Mouse (Mus musculus): ENCODE measurements around the gene Cacng7. TPM values are rescaled to one million over a fixed set of nuclear protein-coding genes. Genes with fewer than 3 reads are reported as not detected.

Cacng7 gene
- polyA plus RNA-seq, 1 experiment: 1.1 TPM

DNA sequence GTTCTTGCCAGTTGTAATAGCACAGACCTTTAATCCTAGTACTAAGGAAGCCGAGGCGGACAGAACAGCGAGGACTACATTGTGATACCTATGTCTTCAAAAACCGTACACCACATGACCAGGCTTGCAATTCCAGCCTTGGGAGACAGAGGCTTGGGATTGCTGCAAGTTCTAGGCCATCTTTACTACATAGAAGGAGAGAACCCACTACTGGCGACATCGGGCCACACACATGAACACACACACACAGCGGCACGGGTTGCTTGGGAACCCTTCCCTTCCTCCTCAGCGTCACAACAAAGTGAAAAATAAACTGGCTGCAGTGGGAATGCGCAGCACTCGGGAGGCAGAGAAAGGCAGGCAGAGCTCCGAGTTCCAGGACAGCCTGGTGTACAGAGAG lies 35.6 kb downstream of the Cacng7 start:
- Histone ChIP-seq H3ac (ENCODE audit: control insufficient read depth, insufficient read length, low read depth) (no peak overlapping the region), H3K4me3 (ENCODE audit: insufficient read depth, poor library complexity, severe bottlenecking) (no peak overlapping the region), H3K79me2 (ENCODE audit: control insufficient read depth, insufficient read depth) (no peaks in the 10 kb centered on the region), H3K36me3 (ENCODE audit: control insufficient read depth, insufficient read depth) (no peaks in the 10 kb centered on the region), H3K79me3 (ENCODE audit: low read depth) (no peaks in the 10 kb centered on the region), H3K27me3 (ENCODE audit: control insufficient read depth, insufficient read depth, insufficient read length) (peaks cover 5% of the 10 kb centered on the region)
- TF ChIP-seq MYOD1 (IDR thresholded peaks at IDR 0.05; ENCODE audit: control insufficient read depth, insufficient read length, low read depth): no peak
- no peak for TF ChIP-seq USF1 (IDR thresholded peaks at IDR 0.05; ENCODE audit: low read depth)
- no peak for TF ChIP-seq MYOG (IDR thresholded peaks at IDR 0.05; ENCODE audit: control insufficient read depth, extremely low read depth, insufficient read length)
- TF ChIP-seq CEBPB (IDR thresholded peaks at IDR 0.05; ENCODE audit: low read depth): no peak
- no peak for TF ChIP-seq MAX (IDR thresholded peaks at IDR 0.05)
- TF ChIP-seq CTCF (IDR thresholded peaks at IDR 0.05; ENCODE audit: control insufficient read depth, insufficient read depth, insufficient read length): no peak
- TF ChIP-seq FOSL1 (IDR thresholded peaks at IDR 0.05; ENCODE audit: insufficient read depth, low read length, poor library complexity, severe bottlenecking): no peak

GRCm38 (mm10) chr7:3369189-3369588 lies 36.4 kb downstream of the Cacng7 start:
- H3K79me2 ChIP-seq (ENCODE audit: control insufficient read depth, insufficient read depth): no peaks in the 10 kb centered on the region
- no peak overlapping the region for H3ac ChIP-seq (ENCODE audit: control insufficient read depth, insufficient read length, low read depth)
- peaks cover 5% of the 10 kb centered on the region for H3K27me3 ChIP-seq (ENCODE audit: control insufficient read depth, insufficient read depth, insufficient read length)
- no peak for TF ChIP-seq CTCF (IDR thresholded peaks at IDR 0.05; ENCODE audit: control insufficient read depth, insufficient read depth, insufficient read length)
- no peak for TF ChIP-seq FOSL1 (IDR thresholded peaks at IDR 0.05; ENCODE audit: insufficient read depth, low read length, poor library complexity, severe bottlenecking)
- TF ChIP-seq MYOG (IDR thresholded peaks at IDR 0.05; ENCODE audit: control insufficient read depth, extremely low read depth, insufficient read length): no peak
- no peak for TF ChIP-seq MAX (IDR thresholded peaks at IDR 0.05)
- TF ChIP-seq MYOD1 (IDR thresholded peaks at IDR 0.05; ENCODE audit: control insufficient read depth, insufficient read length, low read depth): no peak
- TF ChIP-seq CEBPB (IDR thresholded peaks at IDR 0.05; ENCODE audit: low read depth): no peak
- TF ChIP-seq USF1 (IDR thresholded peaks at IDR 0.05; ENCODE audit: low read depth): no peak
- no peaks in the 10 kb centered on the region for H3K79me3 ChIP-seq (ENCODE audit: low read depth)
- H3K4me3 ChIP-seq (ENCODE audit: insufficient read depth, poor library complexity, severe bottlenecking): no peak overlapping the region
- no peaks in the 10 kb centered on the region for H3K36me3 ChIP-seq (ENCODE audit: control insufficient read depth, insufficient read depth)

DNA sequence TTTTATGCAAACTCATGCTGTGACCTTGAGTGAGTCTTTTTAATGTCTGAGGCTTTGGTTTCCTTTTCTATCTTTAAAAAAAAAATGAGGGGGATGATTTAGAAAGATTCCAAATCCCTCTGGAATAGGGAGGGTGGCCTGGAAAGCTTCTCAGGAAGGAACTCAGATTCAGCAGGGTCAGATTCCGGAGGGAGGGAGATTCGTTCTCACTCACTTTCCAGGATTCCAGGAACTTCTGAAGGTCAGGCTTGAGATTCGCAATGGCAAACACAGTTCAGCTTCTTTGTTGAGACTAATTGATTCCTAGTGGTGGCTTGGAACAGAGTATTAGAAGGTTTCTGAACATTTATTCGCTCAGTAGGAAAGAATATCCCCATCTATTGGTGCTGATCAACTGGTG lies 37.7 kb downstream of the Cacng7 start:
- TF ChIP-seq MYOD1 (IDR thresholded peaks at IDR 0.05; ENCODE audit: control insufficient read depth, insufficient read length, low read depth): no peak
- no peak for TF ChIP-seq CEBPB (IDR thresholded peaks at IDR 0.05; ENCODE audit: low read depth)
- TF ChIP-seq FOSL1 (IDR thresholded peaks at IDR 0.05; ENCODE audit: insufficient read depth, low read length, poor library complexity, severe bottlenecking): no peak
- no peak for TF ChIP-seq MYOG (IDR thresholded peaks at IDR 0.05; ENCODE audit: control insufficient read depth, extremely low read depth, insufficient read length)
- no peak for TF ChIP-seq MAX (IDR thresholded peaks at IDR 0.05)
- no peak for TF ChIP-seq USF1 (IDR thresholded peaks at IDR 0.05; ENCODE audit: low read depth)
- no peak for TF ChIP-seq CTCF (IDR thresholded peaks at IDR 0.05; ENCODE audit: control insufficient read depth, insufficient read depth, insufficient read length)
- H3K79me2 ChIP-seq (ENCODE audit: control insufficient read depth, insufficient read depth): no peaks in the 10 kb centered on the region
- H3K27me3 ChIP-seq (ENCODE audit: control insufficient read depth, insufficient read depth, insufficient read length): peaks cover 5% of the 10 kb centered on the region
- H3K79me3 ChIP-seq (ENCODE audit: low read depth): no peaks in the 10 kb centered on the region
- H3ac ChIP-seq (ENCODE audit: control insufficient read depth, insufficient read length, low read depth): no peak overlapping the region
- H3K4me3 ChIP-seq (ENCODE audit: insufficient read depth, poor library complexity, severe bottlenecking): no peak overlapping the region
- no peaks in the 10 kb centered on the region for H3K36me3 ChIP-seq (ENCODE audit: control insufficient read depth, insufficient read depth)

DNA sequence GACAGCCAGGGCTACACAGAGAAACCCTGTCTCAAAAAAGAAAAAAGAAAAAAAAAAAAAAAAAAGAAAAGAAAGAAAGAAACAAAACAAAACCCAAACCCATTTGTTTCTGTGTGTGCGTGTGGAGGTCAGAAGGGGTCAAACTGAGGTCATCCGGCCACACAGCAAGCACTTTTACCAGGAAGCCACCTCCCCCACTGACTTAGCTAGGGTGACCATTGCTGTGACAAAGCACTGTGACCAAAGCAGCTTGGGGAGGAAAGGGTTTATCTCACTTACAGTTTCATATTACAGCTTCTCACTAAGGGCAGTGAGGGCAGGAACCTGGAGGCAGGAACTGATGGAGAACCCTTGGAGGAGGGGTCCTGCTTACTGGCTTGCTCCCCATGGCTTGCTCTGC lies 39.6 kb downstream of the Cacng7 start:
- TF ChIP-seq FOSL1 (IDR thresholded peaks at IDR 0.05; ENCODE audit: insufficient read depth, low read length, poor library complexity, severe bottlenecking) (no peak), MAX (IDR thresholded peaks at IDR 0.05) (no peak), CTCF (IDR thresholded peaks at IDR 0.05; ENCODE audit: control insufficient read depth, insufficient read depth, insufficient read length) (no peak), MYOD1 (IDR thresholded peaks at IDR 0.05; ENCODE audit: control insufficient read depth, insufficient read length, low read depth) (no peak), MYOG (IDR thresholded peaks at IDR 0.05; ENCODE audit: control insufficient read depth, extremely low read depth, insufficient read length) (no peak), USF1 (IDR thresholded peaks at IDR 0.05; ENCODE audit: low read depth) (no peak), CEBPB (IDR thresholded peaks at IDR 0.05; ENCODE audit: low read depth) (no peak)
- Histone ChIP-seq H3K27me3 (ENCODE audit: control insufficient read depth, insufficient read depth, insufficient read length) (no peaks in the 10 kb centered on the region), H3K4me3 (ENCODE audit: insufficient read depth, poor library complexity, severe bottlenecking) (no peak overlapping the region), H3K36me3 (ENCODE audit: control insufficient read depth, insufficient read depth) (no peaks in the 10 kb centered on the region), H3K79me2 (ENCODE audit: control insufficient read depth, insufficient read depth) (no peaks in the 10 kb centered on the region), H3ac (ENCODE audit: control insufficient read depth, insufficient read length, low read depth) (no peak overlapping the region), H3K79me3 (ENCODE audit: low read depth) (no peaks in the 10 kb centered on the region)

- no peaks in the 10 kb centered on the region for H3K79me2 ChIP-seq (ENCODE audit: control insufficient read depth, insufficient read depth)
Measured at GRCm38 (mm10) chr7:3373754-3374153, 41.0 kb downstream of the Cacng7 start.

GRCm38 (mm10) chr7:3376831-3377230 lies 44.1 kb downstream of the Cacng7 start:
- TF ChIP-seq CTCF (IDR thresholded peaks at IDR 0.05; ENCODE audit: control insufficient read depth, insufficient read depth, insufficient read length): peak; percentile 13
- no peak for TF ChIP-seq MAX (IDR thresholded peaks at IDR 0.05)
- Histone ChIP-seq H3K27me3 (ENCODE audit: control insufficient read depth, insufficient read depth, insufficient read length) (no peaks in the 10 kb centered on the region), H3K79me3 (ENCODE audit: low read depth) (no peaks in the 10 kb centered on the region), H3ac (ENCODE audit: control insufficient read depth, insufficient read length, low read depth) (no peak overlapping the region), H3K79me2 (ENCODE audit: control insufficient read depth, insufficient read depth) (no peaks in the 10 kb centered on the region), H3K4me3 (ENCODE audit: insufficient read depth, poor library complexity, severe bottlenecking) (no peak overlapping the region), H3K36me3 (ENCODE audit: control insufficient read depth, insufficient read depth) (no peaks in the 10 kb centered on the region)

More at GRCm38 (mm10) chr7:3373754-3374153, 41.0 kb downstream of the Cacng7 start:
- Histone ChIP-seq H3ac (ENCODE audit: control insufficient read depth, insufficient read length, low read depth) (no peak overlapping the region), H3K79me3 (ENCODE audit: low read depth) (no peaks in the 10 kb centered on the region), H3K27me3 (ENCODE audit: control insufficient read depth, insufficient read depth, insufficient read length) (no peaks in the 10 kb centered on the region), H3K4me3 (ENCODE audit: insufficient read depth, poor library complexity, severe bottlenecking) (no peak overlapping the region), H3K36me3 (ENCODE audit: control insufficient read depth, insufficient read depth) (no peaks in the 10 kb centered on the region)
- no peak for TF ChIP-seq MYOG (IDR thresholded peaks at IDR 0.05; ENCODE audit: control insufficient read depth, extremely low read depth, insufficient read length)
- no peak for TF ChIP-seq MYOD1 (IDR thresholded peaks at IDR 0.05; ENCODE audit: control insufficient read depth, insufficient read length, low read depth)
- no peak for TF ChIP-seq USF1 (IDR thresholded peaks at IDR 0.05; ENCODE audit: low read depth)
- no peak for TF ChIP-seq CTCF (IDR thresholded peaks at IDR 0.05; ENCODE audit: control insufficient read depth, insufficient read depth, insufficient read length)
- TF ChIP-seq FOSL1 (IDR thresholded peaks at IDR 0.05; ENCODE audit: insufficient read depth, low read length, poor library complexity, severe bottlenecking): no peak
- TF ChIP-seq MAX (IDR thresholded peaks at IDR 0.05): no peak
- no peak for TF ChIP-seq CEBPB (IDR thresholded peaks at IDR 0.05; ENCODE audit: low read depth)
